ENCODE assay signal across 19 mouse cellular contexts in the genomic region with DNA sequence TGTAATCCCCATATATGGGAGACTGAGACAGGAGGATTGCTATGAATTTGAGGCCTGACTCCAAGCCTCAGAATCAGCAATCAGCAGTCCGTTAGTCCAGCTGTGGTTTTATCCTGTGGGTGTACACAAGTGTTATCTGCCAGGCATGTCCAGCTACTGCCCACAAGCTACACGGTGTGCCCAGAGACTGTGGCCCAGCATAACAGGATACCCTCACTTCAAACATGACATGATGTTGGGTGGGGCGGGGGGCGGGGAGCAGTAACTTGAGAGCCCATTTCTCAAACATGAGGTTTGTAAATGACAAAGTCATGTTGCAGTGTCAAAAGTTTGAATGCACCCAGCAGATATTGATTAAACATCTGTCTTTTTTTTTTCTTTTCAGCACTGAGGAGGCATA. TPM values are rescaled to one million over a fixed set of nuclear protein-coding genes. Genes with fewer than 3 reads are reported as not detected.
"Had no signal": no experiment of that assay in that cellular context is flagged by ENCODE, and none has a peak within 500 bp of the region (broad histone marks: within the 10 kb centered on the region; RNA-seq: fewer than 3 reads in every experiment).

No protein-coding gene starts in this region.

- H3K4me2 ChIP-seq: midbrain, embryonic 11.5 days; midbrain, embryonic 15.5 days; stomach, embryonic 15.5 days had no signal

- H3K9me3 ChIP-seq: limb, embryonic 10.5 days; megakaryocyte, embryonic 14.5 days; midbrain, embryonic 15.5 days; stomach, embryonic 15.5 days had no signal

- ATAC-seq: lung, postnatal 0 days; midbrain, embryonic 15.5 days had no signal

- H3K27me3 ChIP-seq: megakaryocyte, embryonic 14.5 days; midbrain, embryonic 15.5 days; stomach, embryonic 15.5 days had no signal

- DNase-seq: kidney, adult 18-20 months; kidney, postnatal 10 days; layer of hippocampus, adult 9-11 months; lung, adult 2 months; lung, postnatal 4 days; right cerebral cortex, postnatal 14 days; thymus, adult 2 months; thymus, postnatal 25 days had no signal

- H3K27ac ChIP-seq: limb, embryonic 10.5 days; midbrain, embryonic 15.5 days; stomach, embryonic 15.5 days had no signal

- H3K4me1 ChIP-seq: limb, embryonic 10.5 days; midbrain, embryonic 15.5 days; stomach, embryonic 15.5 days had no signal

- H3K4me3 ChIP-seq: limb, embryonic 10.5 days; megakaryocyte, embryonic 14.5 days; midbrain, embryonic 15.5 days; stomach, embryonic 15.5 days had no signal

- H3K9ac ChIP-seq: midbrain, embryonic 15.5 days; stomach, embryonic 15.5 days had no signal

RNA-seq across cellular contexts. Expression of a gene that starts 21.6 kb away (rescaled TPM):
- polyA plus RNA-seq: kidney, embryonic 14.5 days; large intestine, adult 2 months; limb, embryonic 10.5 days; limb, embryonic 14.5 days; lung, adult 2 months; lung, postnatal 0 days; spleen, adult 2 months; stomach, embryonic 15.5 days; thymus, adult 2 months; urinary bladder, adult 2 months had no signal
